Mouse (Mus musculus): ENCODE measurements around the gene 4930519G04Rik. TPM values are rescaled to one million over a fixed set of nuclear protein-coding genes. Genes with fewer than 3 reads are reported as not detected.
"Not testable (repeated sequence)": the region's sequence is repeated elsewhere in the genome, so short reads cannot be mapped to it uniquely, and the experiment has no call there.

4930519G04Rik gene
- polyA plus RNA-seq (2012): 0.02 TPM in 1 of 2 replicates, not detected in the other

GRCm38 (mm10) chr5:114853364-114853763 lies at the start of gene 4930519G04Rik:
TSS of gene 4930519G04Rik (plus strand) at chr5:114853664.
- H3K36me3 ChIP-seq (ENCODE audit: control insufficient read depth); H3K4me1 ChIP-seq (ENCODE audit: control insufficient read depth); H3K9me3 ChIP-seq (ENCODE audit: control insufficient read depth, low read length); H3K4me3 ChIP-seq (replicated peaks); H3K27me3 ChIP-seq (ENCODE audit: control insufficient read depth): not testable (repeated sequence)

DNA sequence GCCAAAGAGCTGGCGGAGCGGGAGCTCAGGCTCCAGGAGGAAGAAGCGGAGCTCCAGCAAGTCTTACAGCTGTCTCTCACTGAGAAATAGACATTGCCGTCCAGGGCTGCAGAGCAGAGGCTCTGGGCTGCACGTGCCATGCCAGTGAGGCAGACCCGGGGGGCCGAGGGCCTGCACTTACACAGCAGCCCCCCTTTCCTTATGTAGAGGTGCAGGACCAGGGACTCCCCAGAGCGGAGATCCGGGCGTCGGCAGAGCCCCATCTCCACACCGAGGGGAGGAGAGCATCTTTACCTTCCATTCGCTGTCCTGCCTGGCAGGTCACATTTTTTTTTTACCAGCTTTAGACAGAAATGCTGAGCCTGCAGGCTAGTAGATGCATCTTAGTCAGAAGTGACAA lies 49.1 kb upstream of the 4930519G04Rik start:
- H3K4me1 ChIP-seq (ENCODE audit: control insufficient read depth): peaks cover 55% of the 10 kb centered on the region
- peaks cover 85% of the 10 kb centered on the region for H3K36me3 ChIP-seq (ENCODE audit: control insufficient read depth)

DNA sequence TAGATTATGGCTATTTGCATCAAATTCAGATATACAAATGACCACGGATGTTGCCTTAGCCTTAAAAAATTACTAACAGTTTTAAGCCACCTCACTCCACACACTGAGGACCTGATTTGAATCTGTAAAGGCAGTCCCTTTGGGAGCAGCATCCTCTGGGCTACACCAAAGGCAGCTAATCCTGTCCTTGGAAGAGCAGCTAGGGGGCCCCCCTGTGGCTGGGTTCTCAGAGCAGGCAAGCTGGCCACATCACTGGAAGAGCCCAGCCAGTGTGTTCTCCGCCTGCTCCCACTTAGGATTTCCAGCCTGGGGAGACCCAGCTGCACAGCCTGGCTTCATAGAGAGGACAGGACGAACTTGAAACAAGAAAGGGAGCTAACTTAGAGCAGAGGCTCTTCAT lies 48.5 kb upstream of the 4930519G04Rik start:
- Histone ChIP-seq H3K9me3 (ENCODE audit: control insufficient read depth, low read length) (no peaks in the 10 kb centered on the region), H3K4me3 (replicated peaks) (no peak overlapping the region), H3K36me3 (ENCODE audit: control insufficient read depth) (peaks cover 84% of the 10 kb centered on the region), H3K4me1 (ENCODE audit: control insufficient read depth) (peaks cover 62% of the 10 kb centered on the region), H3K27me3 (ENCODE audit: control insufficient read depth) (no peaks in the 10 kb centered on the region)
- TF ChIP-seq GATA1 (IDR thresholded peaks at IDR 0.05; ENCODE audit: low read length): no peak
- TF ChIP-seq TAL1 (IDR thresholded peaks at IDR 0.05; ENCODE audit: low read length): no peak

More for the DNA sequence above, 49.1 kb upstream of the 4930519G04Rik start:
- TF ChIP-seq TAL1 (IDR thresholded peaks at IDR 0.05; ENCODE audit: low read length): no peak
- TF ChIP-seq GATA1 (IDR thresholded peaks at IDR 0.05; ENCODE audit: low read length): no peak
- H3K4me3 ChIP-seq (replicated peaks): no peak overlapping the region
- no peaks in the 10 kb centered on the region for H3K27me3 ChIP-seq (ENCODE audit: control insufficient read depth)
- no peaks in the 10 kb centered on the region for H3K9me3 ChIP-seq (ENCODE audit: control insufficient read depth, low read length)

GRCm38 (mm10) chr5:114805436-114806350 lies 47.8 kb upstream of the 4930519G04Rik start:
- H3K36me3 ChIP-seq (ENCODE audit: control insufficient read depth): peaks cover 77% of the 10 kb centered on the region
- H3K4me3 ChIP-seq (replicated peaks): no peak overlapping the region
- TF ChIP-seq TAL1 (IDR thresholded peaks at IDR 0.05; ENCODE audit: low read length): no peak
- TF ChIP-seq GATA1 (IDR thresholded peaks at IDR 0.05; ENCODE audit: low read length): no peak
- no peaks in the 10 kb centered on the region for H3K27me3 ChIP-seq (ENCODE audit: control insufficient read depth)
- H3K4me1 ChIP-seq (ENCODE audit: control insufficient read depth): peaks cover 62% of the 10 kb centered on the region
- no peaks in the 10 kb centered on the region for H3K9me3 ChIP-seq (ENCODE audit: control insufficient read depth, low read length)

- peaks cover 58% of the 10 kb centered on the region for H3K4me1 ChIP-seq (ENCODE audit: control insufficient read depth)
- no peaks in the 10 kb centered on the region for H3K27me3 ChIP-seq (ENCODE audit: control insufficient read depth)
- H3K4me3 ChIP-seq (replicated peaks): no peak overlapping the region
- no peaks in the 10 kb centered on the region for H3K9me3 ChIP-seq (ENCODE audit: control insufficient read depth, low read length)
- no peak for TF ChIP-seq GATA1 (IDR thresholded peaks at IDR 0.05; ENCODE audit: low read length)
- no peak for TF ChIP-seq TAL1 (IDR thresholded peaks at IDR 0.05; ENCODE audit: low read length)
- peaks cover 68% of the 10 kb centered on the region for H3K36me3 ChIP-seq (ENCODE audit: control insufficient read depth)
These were observed 46.8 kb upstream of the 4930519G04Rik start for GRCm38 (mm10) chr5:114806636-114807035.

DNA sequence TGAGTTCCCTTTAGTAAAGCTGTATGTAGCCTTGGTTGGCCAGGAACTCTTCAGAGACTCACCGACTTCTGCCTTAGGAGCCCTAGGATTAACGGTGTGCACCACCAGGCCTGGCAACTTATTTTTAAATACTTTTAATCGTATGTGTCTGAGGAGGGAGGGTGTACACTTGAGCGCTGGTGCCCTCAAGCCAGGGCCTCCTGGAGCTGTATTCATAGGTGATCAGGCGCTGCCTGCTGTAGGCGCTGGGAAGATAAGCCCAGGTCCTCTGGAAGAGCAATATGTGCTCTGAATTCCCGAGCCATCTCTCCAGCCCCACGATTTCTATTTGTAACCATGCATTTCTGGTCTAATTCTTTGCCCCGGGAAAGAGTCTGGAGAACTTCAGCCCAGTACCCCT lies 46.4 kb upstream of the 4930519G04Rik start:
- Histone ChIP-seq H3K9me3 (ENCODE audit: control insufficient read depth, low read length) (no peaks in the 10 kb centered on the region), H3K36me3 (ENCODE audit: control insufficient read depth) (peaks cover 64% of the 10 kb centered on the region), H3K4me1 (ENCODE audit: control insufficient read depth) (peaks cover 56% of the 10 kb centered on the region), H3K4me3 (replicated peaks) (peak overlapping the region; percentile 4), H3K27me3 (ENCODE audit: control insufficient read depth) (no peaks in the 10 kb centered on the region)
- TF ChIP-seq TAL1 (IDR thresholded peaks at IDR 0.05; ENCODE audit: low read length) (no peak), GATA1 (IDR thresholded peaks at IDR 0.05; ENCODE audit: low read length) (no peak)

- Histone ChIP-seq H3K9me3 (ENCODE audit: control insufficient read depth, low read length) (no peaks in the 10 kb centered on the region), H3K36me3 (ENCODE audit: control insufficient read depth) (peaks cover 60% of the 10 kb centered on the region), H3K4me1 (ENCODE audit: control insufficient read depth) (peaks cover 60% of the 10 kb centered on the region), H3K4me3 (replicated peaks) (peak overlapping the region; percentile 4), H3K27me3 (ENCODE audit: control insufficient read depth) (no peaks in the 10 kb centered on the region)
- TF ChIP-seq GATA1 (IDR thresholded peaks at IDR 0.05; ENCODE audit: low read length): no peak
- no peak for TF ChIP-seq TAL1 (IDR thresholded peaks at IDR 0.05; ENCODE audit: low read length)
These were observed 46.0 kb upstream of the 4930519G04Rik start for GRCm38 (mm10) chr5:114807468-114807867.

- TF ChIP-seq GATA1 (IDR thresholded peaks at IDR 0.05; ENCODE audit: low read length): no peak
- no peak for TF ChIP-seq TAL1 (IDR thresholded peaks at IDR 0.05; ENCODE audit: low read length)
- Histone ChIP-seq H3K4me3 (replicated peaks) (no peak overlapping the region), H3K4me1 (ENCODE audit: control insufficient read depth) (peaks cover 64% of the 10 kb centered on the region)
These were observed 45.6 kb upstream of the 4930519G04Rik start for GRCm38 (mm10) chr5:114807893-114808292.

DNA sequence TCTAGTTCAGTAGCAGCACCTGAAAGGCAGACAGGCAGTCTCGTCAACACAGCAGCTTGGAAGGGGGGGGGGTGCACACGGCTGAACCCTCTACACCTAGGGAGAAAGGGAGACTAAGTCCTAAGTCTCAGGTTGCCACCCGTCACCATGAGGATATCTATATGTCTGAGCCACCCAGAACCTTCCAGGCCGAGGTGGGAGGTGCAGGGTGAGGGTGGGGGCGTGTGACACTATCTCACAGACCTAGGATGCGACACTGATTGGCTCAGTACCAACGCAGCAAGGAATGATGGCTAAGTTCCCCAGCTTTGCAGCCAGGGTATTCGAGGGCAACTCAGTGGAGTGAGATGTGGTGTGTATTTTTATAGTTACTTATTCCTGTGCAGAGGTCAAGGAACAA lies 45.1 kb upstream of the 4930519G04Rik start:
- Histone ChIP-seq H3K9me3 (ENCODE audit: control insufficient read depth, low read length) (no peaks in the 10 kb centered on the region), H3K4me3 (replicated peaks) (no peak overlapping the region), H3K36me3 (ENCODE audit: control insufficient read depth) (peaks cover 51% of the 10 kb centered on the region), H3K27me3 (ENCODE audit: control insufficient read depth) (no peaks in the 10 kb centered on the region), H3K4me1 (ENCODE audit: control insufficient read depth) (peaks cover 69% of the 10 kb centered on the region)
- TF ChIP-seq TAL1 (IDR thresholded peaks at IDR 0.05; ENCODE audit: low read length) (no peak), GATA1 (IDR thresholded peaks at IDR 0.05; ENCODE audit: low read length) (no peak)

More at GRCm38 (mm10) chr5:114807893-114808292, 45.6 kb upstream of the 4930519G04Rik start:
- no peaks in the 10 kb centered on the region for H3K27me3 ChIP-seq (ENCODE audit: control insufficient read depth)
- no peaks in the 10 kb centered on the region for H3K9me3 ChIP-seq (ENCODE audit: control insufficient read depth, low read length)
- H3K36me3 ChIP-seq (ENCODE audit: control insufficient read depth): peaks cover 56% of the 10 kb centered on the region

All from erythroblast, embryonic 14.5 days (primary cell).